Mouse (Mus musculus) kidney, adult 2 months (tissue): ENCODE results near the gene Lair1.

Source experiments
- CTCF ChIP-seq: fragments of 200-500 bp; conservative IDR thresholded peaks from 2 replicates; pipeline ENCODE4 v1.5.1; 2011; ENCODE audit warnings: low read depth, mild to moderate bottlenecking, control low read depth, low read length, moderate library complexity, mixed read lengths; ENCODE audit not compliant: insufficient read depth, insufficient read length
- POLR2A ChIP-seq: fragments of 200-500 bp; IDR thresholded peaks from one replicate; pipeline ENCODE4 v1.6.1; 2011; ENCODE audit warnings: low read depth, low read length, control low read depth

- TF ChIP-seq POLR2A = no peak
- TF ChIP-seq CTCF = no peak
Observed at GRCm38 (mm10) chr7:4098301-4098700, 35.3 kb upstream of the Lair1 start.
